In genomic region chr3:104863786-104864650, GRCm38 (mm10) we compare ENCODE assay signal across 8 mouse cellular contexts. TPM values are rescaled to one million over a fixed set of nuclear protein-coding genes. Genes with fewer than 3 reads are reported as not detected.
DNase-seq lines count a peak whose midpoint lies in the region; ATAC-seq and TF ChIP-seq lines count a peak whose summit lies in the region.

Gene St7l, plus strand, starts transcription at chr3:104864005.
Gene Capza1, minus strand, starts transcription at chr3:104864505.

- peak within 1 kb of the TSS; percentile 68 to 99 for H3K4me3 ChIP-seq in MEL (ENCODE audit: control insufficient read depth in 1 of 2, insufficient read depth in 1 of 2, low read depth in 2 of 2, low read length in 2 of 2)
- peak within 1 kb of the TSS; percentile 76 for H3K4me3 ChIP-seq in forebrain, embryonic 16.5 days (replicated peaks; ENCODE audit: low read length)
- H3K4me3 ChIP-seq in lung, embryonic 15.5 days, result peak within 1 kb of the TSS; percentile 91

- TF ChIP-seq EP300 in MEL (IDR thresholded peaks at IDR 0.05; ENCODE audit: low read depth in 1 of 2, low read length in 2 of 2), result peak; percentile 58 to 82

- no peaks in the 10 kb centered on the region for H3K27me3 ChIP-seq in MEL (ENCODE audit: control insufficient read depth in 1 of 2, insufficient read depth in 2 of 2, low read length in 2 of 2)
- H3K27me3 ChIP-seq in forebrain, embryonic 16.5 days (replicated peaks; ENCODE audit: control insufficient read depth, insufficient read depth, low read length), result no peaks in the 10 kb centered on the region
- H3K27me3 ChIP-seq in lung, embryonic 15.5 days, result no peaks in the 10 kb centered on the region

- H3K4me2 ChIP-seq in forebrain, embryonic 16.5 days (ENCODE audit: low read length), result peak within 1 kb of the TSS; percentile 80
- peak within 1 kb of the TSS; percentile 72 for H3K4me2 ChIP-seq in lung, embryonic 15.5 days

- peak; percentile 89 for DNase-seq in MEL (ENCODE audit: low read depth, low spot score)
- peak; percentile 90 to 91 for DNase-seq in cerebellum, adult 18-20 months
- peak; percentile 93 for DNase-seq in heart, postnatal 4 days
- peak; percentile 77 to 87 for DNase-seq in layer of hippocampus, adult 8-10 months (ENCODE audit: low spot score in 2 of 2)
- DNase-seq in ovary, postnatal 14 days (ENCODE audit: low spot score), result peak; percentile 80
- DNase-seq in thymus, postnatal 25 days, result peak; percentile 90

- ATAC-seq in forebrain, embryonic 16.5 days, result peak; percentile 98
- peak; percentile 96 for ATAC-seq in lung, embryonic 15.5 days (ENCODE audit: borderline replicate concordance, extremely low read depth, low FRiP score, low TSS enrichment)

- H3K36me3 ChIP-seq in MEL (ENCODE audit: control insufficient read depth in 1 of 2, insufficient read depth in 2 of 2, low read length in 2 of 2), result peaks cover 0 to 44% of the 10 kb centered on the region in 2 experiments; a peak in 2 of 4 replicates
- no peaks in the 10 kb centered on the region for H3K36me3 ChIP-seq in forebrain, embryonic 16.5 days (ENCODE audit: control insufficient read depth, insufficient read depth)
- peaks cover 1% of the 10 kb centered on the region; the same call in 1 of the 2 replicates for H3K36me3 ChIP-seq in lung, embryonic 15.5 days

- peaks cover 6 to 22% of the 10 kb centered on the region in 2 experiments; a peak in 3 of 4 replicates for H3K4me1 ChIP-seq in MEL (ENCODE audit: control insufficient read depth in 1 of 2, insufficient read depth in 2 of 2, low read length in 2 of 2)
- peaks cover 33% of the 10 kb centered on the region for H3K4me1 ChIP-seq in forebrain, embryonic 16.5 days (replicated peaks; ENCODE audit: control insufficient read depth, insufficient read depth, low read length)
- peaks cover 34% of the 10 kb centered on the region for H3K4me1 ChIP-seq in lung, embryonic 15.5 days

- peak within 1 kb of the TSS; percentile 95 for H3K9ac ChIP-seq in MEL (ENCODE audit: control insufficient read depth, low read depth, low read length, poor library complexity, severe bottlenecking)
- H3K9ac ChIP-seq in forebrain, embryonic 16.5 days (replicated peaks; ENCODE audit: low read depth, low read length), result peak within 1 kb of the TSS; percentile 90
- H3K9ac ChIP-seq in lung, embryonic 15.5 days, result peak within 1 kb of the TSS; percentile 95

- H3K9me3 ChIP-seq in MEL (replicated peaks; ENCODE audit: insufficient read depth, low read length), result no peaks in the 10 kb centered on the region
- no peaks in the 10 kb centered on the region for H3K9me3 ChIP-seq in forebrain, embryonic 16.5 days (ENCODE audit: control insufficient read depth, low read length)
- H3K9me3 ChIP-seq in lung, embryonic 15.5 days, result no peaks in the 10 kb centered on the region

- peak within 1 kb of the TSS; percentile 93 for H3K27ac ChIP-seq in MEL (ENCODE audit: control insufficient read depth, low read depth, low read length)
- H3K27ac ChIP-seq in forebrain, embryonic 16.5 days (ENCODE audit: low read length), result peak within 1 kb of the TSS; percentile 92
- peak within 1 kb of the TSS; percentile 96 for H3K27ac ChIP-seq in lung, embryonic 15.5 days

- TF ChIP-seq RAD21 in MEL (IDR thresholded peaks at IDR 0.05; ENCODE audit: low read depth, low read length), result no peak

- peaks cover 58% of the 10 kb centered on the region for H3K79me2 ChIP-seq in MEL (ENCODE audit: control insufficient read depth, insufficient read depth, low read length, poor library complexity)

- under 1% methylated on average over 42 of the region's 43 CpGs for WGBS in forebrain, embryonic 16.5 days
- under 1% methylated on average over 43 of the region's 43 CpGs for WGBS in lung, embryonic 15.5 days

- no peak for TF ChIP-seq CTCF in MEL (IDR thresholded peaks at IDR 0.05 in 2 of 3, conservative IDR thresholded peaks at IDR 0.05 in 1 of 3; ENCODE audit: control insufficient read depth in 1 of 3, insufficient read depth in 1 of 3, low read depth in 2 of 3, low read length in 3 of 3, poor library complexity in 1 of 3, severe bottlenecking in 1 of 3)

- peak; percentile 69 to 78 for TF ChIP-seq POLR2A in MEL (IDR thresholded peaks at IDR 0.05; ENCODE audit: control insufficient read depth in 1 of 2, insufficient read depth in 1 of 2, low read depth in 1 of 2, low read length in 2 of 2, poor library complexity in 1 of 2)

TF ChIP-seq in MEL, 35 proteins besides CTCF, POLR2A, EP300 and RAD21 (continues in another document):
- TF ChIP-seq MAX (IDR thresholded peaks at IDR 0.05; ENCODE audit: low read length) (peak; percentile 50; the same call in 1 of the 2 replicates), SMC3 (IDR thresholded peaks at IDR 0.05; ENCODE audit: low read depth, low read length) (0 out of 2 replicates have a peak, but pooled peaks have one; percentile 1), USF2 (IDR thresholded peaks at IDR 0.05; ENCODE audit: borderline replicate concordance in 1 of 2, insufficient read depth in 1 of 2, low read depth in 1 of 2, low read length in 2 of 2) (no peak), MEF2A (IDR thresholded peaks at IDR 0.05; ENCODE audit: extremely low read depth, insufficient replicate concordance, low read depth, low read length, poor library complexity, severe bottlenecking) (no peak), ZC3H11A (IDR thresholded peaks at IDR 0.05; ENCODE audit: low read depth, low read length) (no peak), ETS1 (IDR thresholded peaks at IDR 0.05; ENCODE audit: low read depth, low read length) (peak; percentile 76), GATA1 (IDR thresholded peaks at IDR 0.05; ENCODE audit: low read depth, low read length) (0 out of 2 replicates have a peak, but pooled peaks have one; percentile 26), ZMIZ1 (IDR thresholded peaks at IDR 0.05; ENCODE audit: low read depth, low read length) (peak; percentile 61), E2F4 (IDR thresholded peaks at IDR 0.05; ENCODE audit: borderline replicate concordance, low read depth, low read length) (peak; percentile 42), GABPA (IDR thresholded peaks at IDR 0.05; ENCODE audit: low read depth, low read length) (no peak), TBP (IDR thresholded peaks at IDR 0.05; ENCODE audit: low read depth, low read length) (peak; percentile 87), ELF1 (IDR thresholded peaks at IDR 0.05; ENCODE audit: low read depth, low read length) (peak; percentile 84), MAZ (IDR thresholded peaks at IDR 0.05; ENCODE audit: low read depth, low read length) (peak; percentile 64), NRF1 (IDR thresholded peaks at IDR 0.05; ENCODE audit: insufficient read depth, low read depth, low read length, poor library complexity, severe bottlenecking) (0 out of 2 replicates have a peak, but pooled peaks have one; percentile 9), MYB (IDR thresholded peaks at IDR 0.05; ENCODE audit: low read depth, low read length) (peak; percentile 98), UBTF (IDR thresholded peaks at IDR 0.05; ENCODE audit: borderline replicate concordance, insufficient read depth, low read depth, low read length) (0 out of 2 replicates have a peak, but pooled peaks have one; percentile 1), HCFC1 (IDR thresholded peaks at IDR 0.05; ENCODE audit: low read depth, low read length) (peak; percentile 83), JUND (IDR thresholded peaks at IDR 0.05; ENCODE audit: low read depth, low read length) (no peak), RCOR1 (IDR thresholded peaks at IDR 0.05; ENCODE audit: low read depth, low read length) (peak; percentile 54; the same call in 1 of the 2 replicates), USF1 (IDR thresholded peaks at IDR 0.05; ENCODE audit: low read depth, low read length) (no peak), NELFE (IDR thresholded peaks at IDR 0.05; ENCODE audit: low read depth, low read length) (peak; percentile 74), MYC (IDR thresholded peaks at IDR 0.05; ENCODE audit: low read depth, low read length) (peak; percentile 77; the same call in 1 of the 2 replicates), CHD1 (IDR thresholded peaks at IDR 0.05; ENCODE audit: low read depth, low read length) (no peak; the same call in 1 of the 2 replicates), KAT2A (conservative IDR thresholded peaks at IDR 0.05; ENCODE audit: low read depth, low read length) (peak; percentile 41; the same call in 1 of the 2 replicates), ZKSCAN1 (IDR thresholded peaks at IDR 0.05; ENCODE audit: low read depth, low read length) (no peak), MAFK (IDR thresholded peaks at IDR 0.05; ENCODE audit: borderline replicate concordance, low read depth, low read length) (no peak), POLR2AphosphoS5 (IDR thresholded peaks at IDR 0.05; ENCODE audit: borderline replicate concordance, low read depth, low read length) (no peak), CHD2 (IDR thresholded peaks at IDR 0.05; ENCODE audit: low read length) (peak; percentile 65), ZNF384 (IDR thresholded peaks at IDR 0.05; ENCODE audit: low read depth, low read length) (no peak), MXI1 (IDR thresholded peaks at IDR 0.05; ENCODE audit: low read depth, low read length) (peak; percentile 60), POLR2AphosphoS2 (IDR thresholded peaks at IDR 0.05; ENCODE audit: low read length) (peak; percentile 75; the same call in 1 of the 2 replicates), SIN3A (IDR thresholded peaks at IDR 0.05; ENCODE audit: low read length) (peak; percentile 89), BHLHE40 (IDR thresholded peaks at IDR 0.05; ENCODE audit: borderline replicate concordance, low read depth, low read length) (peak; percentile 33; the same call in 1 of the 2 replicates)

RNA-seq across cellular contexts. Expression of gene St7l, which starts in this region (rescaled TPM):
- 7.9 and 8.6 TPM in 2 replicates for total RNA-seq in MEL (2012; rRNA removed)
- polyA plus RNA-seq in MEL (2012; ENCODE audit: insufficient read depth in 1 of 2, insufficient read length in 2 of 2, low read depth in 1 of 2, low replicate concordance in 2 of 2, missing spikeins in 1 of 2), result 1 to 10 TPM in 1 of 2 experiments, not detected in 1; 8.0 TPM
- 37.4 and 42.8 TPM in 2 replicates for polyA plus RNA-seq in forebrain, embryonic 16.5 days (2015; fragmentation: Nextera tagmentation; extraction: Ambion mirVana)
- 10 to 100 TPM; 21.6 to 22.3 TPM for total RNA-seq in heart, postnatal 4 days (2021)
- total RNA-seq in layer of hippocampus, adult 8-10 months (2022), result 10 to 100 TPM; 38.8 to 49.4 (median 40.5) TPM
- polyA plus RNA-seq in lung, embryonic 15.5 days (2015; fragmentation: Nextera tagmentation; extraction: Ambion mirVana), result 34.3 and 35.8 TPM in 2 replicates

RNA-seq across cellular contexts. Expression of gene Capza1, which starts in this region (rescaled TPM):
- total RNA-seq in MEL (2012; rRNA removed), result 141 and 171 TPM in 2 replicates
- polyA plus RNA-seq in MEL (2012; ENCODE audit: insufficient read depth in 1 of 2, insufficient read length in 2 of 2, low read depth in 1 of 2, low replicate concordance in 2 of 2, missing spikeins in 1 of 2), result 100 to 1,000 TPM in 1 of 2 experiments, 10 to 100 TPM in 1; 60.2 to 135 TPM
- polyA plus RNA-seq in forebrain, embryonic 16.5 days (2015; fragmentation: Nextera tagmentation; extraction: Ambion mirVana), result 169 and 183 TPM in 2 replicates
- 10 to 100 TPM; 85.2 to 91.6 TPM for total RNA-seq in heart, postnatal 4 days (2021)
- total RNA-seq in layer of hippocampus, adult 8-10 months (2022), result 10 to 100 TPM; 33.9 to 44.7 (median 37.0) TPM
- 209 and 222 TPM in 2 replicates for polyA plus RNA-seq in lung, embryonic 15.5 days (2015; fragmentation: Nextera tagmentation; extraction: Ambion mirVana)

Comparison
In these comparisons a context has a peak if more than half of its experiments do, and no peak if none do; other contexts are left out.
1. Peak in every context shown above with its lines: DNase-seq, ATAC-seq, H3K4me3 ChIP-seq and H3K27ac ChIP-seq.